Mouse (Mus musculus): ENCODE data around the gene Klhl33. TPM values are rescaled to one million over a fixed set of nuclear protein-coding genes. Genes with fewer than 3 reads are reported as not detected.
"Not testable (repeated sequence)": the region's sequence is repeated elsewhere in the genome, so short reads cannot be mapped to it uniquely, and the experiment has no call there.

Klhl33 gene
- polyA plus RNA-seq, 1 experiment from 2014 or later, result 0.29 TPM

DNA sequence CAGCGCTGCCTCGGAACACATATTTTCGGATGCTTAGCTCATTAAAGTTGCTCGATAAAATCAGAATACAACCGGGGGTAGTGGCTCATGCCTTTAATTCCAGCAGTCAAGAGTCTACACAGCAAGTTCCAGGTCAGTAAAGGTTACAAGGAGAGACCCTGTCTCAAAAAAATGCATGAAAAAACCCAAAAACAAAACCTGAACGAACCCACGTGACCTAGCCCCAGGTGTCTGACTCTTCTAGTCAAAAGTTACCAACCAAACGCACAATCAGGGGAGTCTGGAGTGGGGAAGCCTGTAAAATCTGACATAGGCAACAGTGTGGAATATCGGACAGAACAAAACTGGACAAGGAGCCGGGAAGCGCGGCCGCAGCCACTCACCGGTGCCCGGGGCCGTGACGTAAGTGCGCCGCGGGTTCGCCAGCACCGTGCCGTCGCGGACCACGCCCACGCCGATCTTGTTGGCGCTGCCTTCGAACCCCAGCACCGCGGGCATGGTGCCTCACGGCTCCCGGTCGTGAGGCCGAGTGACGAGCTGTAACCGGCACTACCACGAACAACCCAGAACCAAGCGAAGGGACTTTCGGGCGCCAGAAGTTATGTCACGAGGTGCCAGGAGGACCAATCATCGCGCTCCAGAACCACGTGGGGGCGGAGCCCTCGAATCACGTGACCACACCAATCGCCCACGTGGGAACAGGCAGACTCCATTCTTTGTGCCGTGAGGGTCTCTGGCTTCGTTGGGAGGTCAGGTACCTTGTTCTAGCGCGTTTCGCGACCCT, 27.2 kb upstream of the Klhl33 start, which contains the start of the genes Osgep and Apex1:
Osgep (minus strand) TSS at position 613 of the 784 bp plus-strand sequence.
Apex1 (plus strand) TSS at position 688 of the 784 bp plus-strand sequence.
- H3K4me3 ChIP-seq (ENCODE audit: low read depth, low read length), result peak within 1 kb of the TSS; percentile 82
- H3K36me3 ChIP-seq (ENCODE audit: insufficient read depth), result peaks cover 45% of the 10 kb centered on the region
- H3K27me3 ChIP-seq (ENCODE audit: insufficient read depth, low read length), result no peaks in the 10 kb centered on the region
- no peak for TF ChIP-seq CTCF (IDR thresholded peaks at IDR 0.05; ENCODE audit: low read depth)
- peak within 1 kb of the TSS; percentile 85 for H3K9ac ChIP-seq
- peak; percentile 99 for DNase-seq
- H3K9me3 ChIP-seq (ENCODE audit: low read depth, low read length), result no peaks in the 10 kb centered on the region
- H3K4me1 ChIP-seq (ENCODE audit: insufficient read depth), result no peaks in the 10 kb centered on the region
- peak within 1 kb of the TSS; percentile 59 for H3K4me2 ChIP-seq
- H3K27ac ChIP-seq (ENCODE audit: low read depth), result peak within 1 kb of the TSS; percentile 93
- under 1% methylated on average over 57 of the region's 57 CpGs for WGBS
- peak; percentile 97 for ATAC-seq (ENCODE audit: insufficient read depth)

DNA sequence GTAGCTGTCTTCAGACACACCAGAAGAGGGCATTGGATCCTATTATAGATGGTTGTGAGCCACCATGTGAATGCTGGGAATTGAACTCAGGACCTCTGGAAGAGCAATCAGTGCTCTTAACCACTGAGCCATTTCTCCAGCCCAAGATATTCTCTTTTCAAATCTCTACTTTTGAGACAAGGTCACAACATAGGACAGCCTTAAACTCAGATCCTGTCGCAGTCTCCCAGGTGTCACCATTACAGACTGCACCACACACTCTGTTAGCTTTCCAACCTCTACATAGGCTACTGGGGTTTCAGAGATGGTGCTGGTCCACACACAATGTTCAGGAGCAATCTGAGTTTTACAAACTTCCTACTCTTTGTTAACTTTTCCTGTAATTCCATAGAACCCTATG, 26.1 kb upstream of the Klhl33 start:
- not testable (repeated sequence) for DNase-seq; H3K4me1 ChIP-seq (ENCODE audit: insufficient read depth); H3K27me3 ChIP-seq (ENCODE audit: insufficient read depth, low read length); ATAC-seq (ENCODE audit: insufficient read depth); H3K9me3 ChIP-seq (ENCODE audit: low read depth, low read length)
- Histone ChIP-seq H3K4me2 (peak overlapping the region; percentile 59), H3K9ac (peak overlapping the region; percentile 85), H3K4me3 (ENCODE audit: low read depth, low read length) (peak overlapping the region; percentile 82), H3K27ac (ENCODE audit: low read depth) (peak overlapping the region; percentile 93; the same call in 1 of the 2 replicates), H3K36me3 (ENCODE audit: insufficient read depth) (peaks cover 40% of the 10 kb centered on the region)
- WGBS, result 64% methylated on average over 1 of the region's 1 CpGs

DNA sequence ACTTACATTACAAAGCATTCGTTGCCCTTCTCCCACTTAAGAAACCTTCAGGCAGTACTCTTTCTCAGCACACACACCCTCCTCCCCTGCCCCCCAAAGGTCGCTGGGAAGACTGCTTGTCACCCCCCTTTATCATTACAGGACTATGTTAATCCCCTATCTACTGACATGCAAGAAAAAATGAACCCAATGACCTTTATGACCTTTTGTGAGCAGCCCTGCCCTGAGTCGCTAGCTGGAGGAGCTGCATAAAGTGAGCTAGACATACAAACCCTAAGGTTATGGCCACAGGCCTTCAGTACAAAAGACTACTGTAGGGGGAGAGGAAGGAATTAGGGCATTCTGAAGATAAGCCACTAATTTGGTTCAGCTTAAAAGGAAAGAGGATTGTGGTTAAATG, 14.0 kb upstream of the Klhl33 start:
- no peaks in the 10 kb centered on the region for H3K27me3 ChIP-seq (ENCODE audit: insufficient read depth, low read length)
- no peak for ATAC-seq (ENCODE audit: insufficient read depth)
- H3K4me3 ChIP-seq (ENCODE audit: low read depth, low read length), result no peak overlapping the region
- WGBS, result 49% methylated on average over 3 of the region's 3 CpGs
- H3K36me3 ChIP-seq (ENCODE audit: insufficient read depth), result peaks cover 40% of the 10 kb centered on the region
- no peaks in the 10 kb centered on the region for H3K4me1 ChIP-seq (ENCODE audit: insufficient read depth)
- TF ChIP-seq CTCF (IDR thresholded peaks at IDR 0.05; ENCODE audit: low read depth), result no peak
- no peaks in the 10 kb centered on the region for H3K9me3 ChIP-seq (ENCODE audit: low read depth, low read length)
- no peak overlapping the region for H3K4me2 ChIP-seq
- H3K27ac ChIP-seq (ENCODE audit: low read depth), result no peak overlapping the region
- no peak for DNase-seq
- no peak overlapping the region for H3K9ac ChIP-seq

DNA sequence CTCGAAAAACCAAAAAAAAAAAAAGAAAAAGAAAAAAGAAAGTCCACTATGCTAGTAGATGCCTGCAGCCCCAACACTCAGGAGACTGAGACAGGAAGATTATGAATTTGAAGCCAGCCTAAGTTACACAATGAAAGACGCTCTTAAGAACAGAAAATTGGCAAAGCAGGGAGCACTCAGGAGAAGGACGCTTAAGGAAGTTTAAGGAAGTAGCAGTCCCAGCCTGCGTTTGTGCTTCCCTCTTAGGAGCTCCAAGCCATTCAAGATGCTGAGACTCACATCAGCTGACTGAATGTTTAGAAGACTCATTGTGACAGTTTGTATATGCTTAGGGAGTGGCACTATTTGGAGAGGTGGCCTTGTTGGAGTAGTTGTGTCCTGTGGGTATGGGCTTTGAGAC, 10.8 kb upstream of the Klhl33 start:
- Histone ChIP-seq H3K4me2 (no peak overlapping the region), H3K4me1 (ENCODE audit: insufficient read depth) (0 out of 2 replicates have a peak, but pooled peaks cover 4% of the 10 kb centered on the region), H3K27ac (ENCODE audit: low read depth) (no peak overlapping the region), H3K36me3 (ENCODE audit: insufficient read depth) (peaks cover 13% of the 10 kb centered on the region; the same call in 1 of the 2 replicates), H3K9ac (no peak overlapping the region), H3K4me3 (ENCODE audit: low read depth, low read length) (no peak overlapping the region), H3K9me3 (ENCODE audit: low read depth, low read length) (no peaks in the 10 kb centered on the region), H3K27me3 (ENCODE audit: insufficient read depth, low read length) (no peaks in the 10 kb centered on the region)
- TF ChIP-seq CTCF (IDR thresholded peaks at IDR 0.05; ENCODE audit: low read depth), result no peak
- no peak for ATAC-seq (ENCODE audit: insufficient read depth)
- no peak for DNase-seq
- WGBS, result 71% methylated on average over 4 of the region's 4 CpGs

DNA sequence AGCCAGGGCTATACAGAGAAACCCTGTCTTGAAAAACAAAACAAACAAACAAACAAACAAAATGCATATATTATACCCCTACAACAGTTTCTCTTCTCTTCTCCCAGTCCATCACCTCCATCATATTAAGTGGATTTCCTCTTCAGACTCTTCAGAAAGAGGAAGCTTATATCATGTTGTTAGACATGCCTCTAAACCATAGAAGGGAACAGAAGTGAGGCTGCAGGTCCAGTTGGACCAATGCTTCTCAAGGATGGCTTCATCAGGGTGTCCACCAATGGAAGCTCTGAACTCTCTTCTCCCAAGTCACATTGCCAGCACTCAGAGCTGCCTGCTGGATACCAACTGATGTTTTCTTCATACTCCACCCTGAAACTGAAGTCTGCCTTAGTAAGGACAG, 8.0 kb upstream of the Klhl33 start:
- H3K4me3 ChIP-seq (ENCODE audit: low read depth, low read length); H3K4me2 ChIP-seq; H3K27me3 ChIP-seq (ENCODE audit: insufficient read depth, low read length); ATAC-seq (ENCODE audit: insufficient read depth); H3K27ac ChIP-seq (ENCODE audit: low read depth); H3K9ac ChIP-seq; H3K36me3 ChIP-seq (ENCODE audit: insufficient read depth); DNase-seq; H3K9me3 ChIP-seq (ENCODE audit: low read depth, low read length); H3K4me1 ChIP-seq (ENCODE audit: insufficient read depth): not testable (repeated sequence)

DNA sequence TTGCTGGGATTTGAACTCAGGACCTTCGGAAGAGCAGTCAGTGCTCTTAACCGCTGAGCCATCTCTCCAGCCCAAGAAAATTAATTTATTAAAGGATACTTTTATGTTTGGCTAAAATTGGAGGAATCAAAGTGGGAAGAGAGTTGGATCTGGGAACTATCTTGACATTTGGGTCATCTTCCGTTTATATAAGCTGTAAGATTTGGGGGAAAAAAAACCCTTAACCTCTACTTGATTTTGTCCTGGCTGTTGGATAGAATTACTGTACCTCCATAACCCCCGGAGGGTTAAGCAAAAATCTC, 7.5 kb upstream of the Klhl33 start:
- Histone ChIP-seq H3K4me3 (ENCODE audit: low read depth, low read length) (no peak overlapping the region), H3K36me3 (ENCODE audit: insufficient read depth) (no peaks in the 10 kb centered on the region), H3K27ac (ENCODE audit: low read depth) (no peak overlapping the region), H3K4me2 (no peak overlapping the region), H3K9ac (no peak overlapping the region), H3K9me3 (ENCODE audit: low read depth, low read length) (no peaks in the 10 kb centered on the region), H3K27me3 (ENCODE audit: insufficient read depth, low read length) (no peaks in the 10 kb centered on the region), H3K4me1 (ENCODE audit: insufficient read depth) (0 out of 2 replicates have a peak, but pooled peaks cover 4% of the 10 kb centered on the region)
- whole genome bisulfite sequencing, result 82% methylated on average over 4 of the region's 4 CpGs
- no peak for DNase-seq
- no peak for ATAC-seq (ENCODE audit: insufficient read depth)
- TF ChIP-seq CTCF (IDR thresholded peaks at IDR 0.05; ENCODE audit: low read depth), result no peak

DNA sequence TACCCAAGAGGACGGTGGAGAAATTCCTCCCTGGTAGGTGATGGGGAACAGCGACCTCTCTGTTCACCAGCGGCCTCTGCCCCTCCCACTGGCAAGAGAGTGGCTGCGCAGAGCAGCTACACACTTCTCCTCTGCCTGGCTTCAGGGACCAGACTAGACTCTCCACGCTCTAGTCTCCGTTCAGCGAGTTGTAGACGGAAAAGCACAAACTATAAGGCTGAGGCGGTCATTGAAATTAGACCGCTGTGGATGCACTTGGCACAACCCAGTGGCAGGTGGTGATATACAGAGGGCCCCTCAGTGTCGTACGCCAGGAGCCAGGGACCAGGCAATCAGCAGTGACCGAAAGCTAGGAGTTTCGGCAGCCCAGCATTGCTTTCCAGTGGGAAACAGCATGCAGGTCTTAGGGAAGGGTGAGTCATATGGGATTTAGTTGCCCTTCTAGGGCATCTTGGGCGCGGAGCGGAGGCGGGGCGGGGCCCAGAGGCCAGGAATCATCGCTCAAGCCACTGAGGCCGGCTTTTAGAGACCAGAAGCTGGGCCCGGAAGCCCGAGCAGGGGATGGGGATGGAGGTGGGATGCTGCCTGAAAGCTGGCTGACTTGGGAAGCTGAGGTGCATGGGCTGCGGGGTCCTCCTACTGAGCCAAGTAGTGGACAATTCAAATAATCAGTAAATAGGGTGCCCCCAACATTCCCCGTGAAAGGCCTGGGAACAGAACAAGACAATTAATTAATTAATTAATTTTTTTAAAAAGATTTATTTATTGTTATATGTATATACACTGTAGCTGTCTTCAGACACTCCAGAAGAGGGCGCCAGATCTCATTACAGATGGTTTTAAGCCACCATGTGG, 6.9 kb upstream of the Klhl33 start:
- TF ChIP-seq CTCF (IDR thresholded peaks at IDR 0.05; ENCODE audit: low read depth), result peak; percentile 60
- H3K36me3 ChIP-seq (ENCODE audit: insufficient read depth), result no peaks in the 10 kb centered on the region
- peak; percentile 68 for DNase-seq
- H3K4me1 ChIP-seq (ENCODE audit: insufficient read depth), result 0 out of 2 replicates have a peak, but pooled peaks cover 4% of the 10 kb centered on the region
- H3K9me3 ChIP-seq (ENCODE audit: low read depth, low read length), result no peaks in the 10 kb centered on the region
- WGBS, result 4% methylated on average over 26 of the region's 26 CpGs
- H3K9ac ChIP-seq, result peak overlapping the region; percentile 43
- H3K4me3 ChIP-seq (ENCODE audit: low read depth, low read length), result peak overlapping the region; percentile 37
- no peak overlapping the region for H3K27ac ChIP-seq (ENCODE audit: low read depth)
- peak; percentile 87 for ATAC-seq (ENCODE audit: insufficient read depth)
- no peaks in the 10 kb centered on the region for H3K27me3 ChIP-seq (ENCODE audit: insufficient read depth, low read length)
- peak overlapping the region; percentile 69 for H3K4me2 ChIP-seq

DNA sequence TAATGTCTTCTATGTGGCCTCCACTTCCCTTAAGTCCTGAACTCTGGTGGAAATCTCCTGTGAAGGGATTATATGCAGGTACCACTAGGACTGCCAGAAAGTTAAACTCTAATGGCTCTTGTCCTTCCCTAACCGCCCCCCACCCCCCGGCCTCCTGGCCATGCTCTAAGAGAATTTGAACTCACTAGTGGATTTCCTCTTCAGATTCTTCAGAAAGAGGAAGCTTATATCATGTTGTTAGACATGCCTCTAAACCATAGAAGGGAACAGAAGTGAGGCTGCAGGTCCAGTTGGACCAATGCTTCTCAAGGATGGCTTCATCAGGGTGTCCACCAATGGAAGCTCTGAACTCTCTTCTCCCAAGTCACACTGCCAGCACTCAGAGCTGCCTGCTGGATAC, 685 bp upstream of the Klhl33 start:
- H3K9me3 ChIP-seq (ENCODE audit: low read depth, low read length); H3K27ac ChIP-seq (ENCODE audit: low read depth); H3K27me3 ChIP-seq (ENCODE audit: insufficient read depth, low read length); DNase-seq; H3K9ac ChIP-seq; ATAC-seq (ENCODE audit: insufficient read depth); H3K36me3 ChIP-seq (ENCODE audit: insufficient read depth); H3K4me2 ChIP-seq; H3K4me3 ChIP-seq (ENCODE audit: low read depth, low read length); H3K4me1 ChIP-seq (ENCODE audit: insufficient read depth): not testable (repeated sequence)
- 93% methylated on average over 2 of the region's 2 CpGs for WGBS
